8 mouse cellular contexts compared by ENCODE assay signal in the genomic region with DNA sequence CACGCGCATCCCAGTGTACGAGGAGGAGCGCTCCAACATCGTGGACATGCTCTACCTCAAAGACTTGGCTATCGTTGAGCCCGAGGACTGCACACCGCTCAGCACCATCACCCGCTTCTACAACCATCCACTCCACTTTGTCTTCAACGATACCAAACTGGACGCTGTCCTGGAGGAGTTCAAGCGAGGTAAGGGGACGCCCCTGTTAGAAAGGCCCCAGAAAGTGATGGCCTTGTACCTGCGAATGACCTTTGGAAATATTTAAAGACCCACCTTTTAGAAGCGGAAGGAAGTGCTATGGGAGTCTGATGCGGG. TPM values are rescaled to one million over a fixed set of nuclear protein-coding genes. Genes with fewer than 3 reads are reported as not detected.
DNase-seq lines count a peak whose midpoint lies in the region; ATAC-seq and TF ChIP-seq lines count a peak whose summit lies in the region.

No protein-coding gene starts in this region.

- peaks cover 6% of the 10 kb centered on the region for H3K4me1 ChIP-seq in spleen, adult 2 months (ENCODE audit: control insufficient read depth, insufficient read depth, insufficient read length)
- H3K4me1 ChIP-seq in limb, embryonic 14.5 days (ENCODE audit: control insufficient read depth, insufficient read depth, low read length) = peaks cover 19% of the 10 kb centered on the region
- peaks cover 18% of the 10 kb centered on the region for H3K4me1 ChIP-seq in stomach, embryonic 15.5 days

- peak overlapping the region; percentile 89 for H3K4me3 ChIP-seq in spleen, adult 2 months (ENCODE audit: extremely low read depth, insufficient read depth, insufficient read length)
- H3K4me3 ChIP-seq in limb, embryonic 14.5 days (replicated peaks; ENCODE audit: low read length) = peak overlapping the region; percentile 94
- peak overlapping the region; percentile 79 for H3K4me3 ChIP-seq in stomach, embryonic 15.5 days (replicated peaks)

- H3K27ac ChIP-seq in spleen, adult 2 months (ENCODE audit: insufficient read depth, low read length) = no peak overlapping the region
- peak overlapping the region; percentile 99 for H3K27ac ChIP-seq in limb, embryonic 14.5 days (replicated peaks; ENCODE audit: low read depth, low read length)
- H3K27ac ChIP-seq in stomach, embryonic 15.5 days = peak overlapping the region; percentile 97

- no peaks in the 10 kb centered on the region for H3K36me3 ChIP-seq in spleen, adult 2 months (ENCODE audit: control insufficient read depth, insufficient read depth, low read length)
- H3K36me3 ChIP-seq in limb, embryonic 14.5 days (ENCODE audit: control insufficient read depth, insufficient read depth, low read length) = peaks cover 18% of the 10 kb centered on the region; the same call in 1 of the 2 replicates
- 0 out of 2 replicates have a peak, but pooled peaks cover 7% of the 10 kb centered on the region for H3K36me3 ChIP-seq in stomach, embryonic 15.5 days

- no peaks in the 10 kb centered on the region for H3K27me3 ChIP-seq in spleen, adult 2 months (ENCODE audit: control insufficient read depth, insufficient read depth, low read length)
- H3K27me3 ChIP-seq in limb, embryonic 14.5 days (ENCODE audit: control insufficient read depth, insufficient read depth, low read length) = no peaks in the 10 kb centered on the region
- H3K27me3 ChIP-seq in stomach, embryonic 15.5 days (replicated peaks) = no peaks in the 10 kb centered on the region

- peak overlapping the region; percentile 93 for H3K4me2 ChIP-seq in limb, embryonic 14.5 days (replicated peaks; ENCODE audit: low read depth, low read length, severe bottlenecking)
- H3K4me2 ChIP-seq in stomach, embryonic 15.5 days = peak overlapping the region; percentile 89

- ATAC-seq in frontal cortex, adult (ENCODE audit: low TSS enrichment) = 0 out of 2 replicates have a peak, but pooled peaks have one; percentile 4
- no peak for ATAC-seq in limb, embryonic 14.5 days (ENCODE audit: low FRiP score, low read depth)
- ATAC-seq in stomach, embryonic 15.5 days (ENCODE audit: insufficient read depth, low FRiP score, low read depth) = no peak
- no peak for ATAC-seq in CD4-positive, CD25-positive, alpha-beta regulatory T cell, adult 4 months

- no peak for TF ChIP-seq POLR2A in spleen, adult 2 months (IDR thresholded peaks at IDR 0.05; ENCODE audit: low read depth, low read length)
- no peak for TF ChIP-seq POLR2A in limb, embryonic 14.5 days (IDR thresholded peaks at IDR 0.05; ENCODE audit: borderline replicate concordance, extremely low read depth, insufficient read depth, insufficient read length)

- 7% methylated on average over 16 of the region's 16 CpGs for WGBS in spleen, adult 2 months
- WGBS in limb, embryonic 14.5 days = 1% methylated on average over 16 of the region's 16 CpGs
- WGBS in stomach, embryonic 15.5 days = 1% methylated on average over 16 of the region's 16 CpGs

- TF ChIP-seq CTCF in spleen, adult 2 months (IDR thresholded peaks at IDR 0.05; ENCODE audit: extremely low read depth, insufficient read depth, insufficient read length, insufficient replicate concordance) = no peak

- no peaks in the 10 kb centered on the region for H3K9me3 ChIP-seq in limb, embryonic 14.5 days (ENCODE audit: control insufficient read depth, low read length)
- H3K9me3 ChIP-seq in stomach, embryonic 15.5 days = no peaks in the 10 kb centered on the region

- peak overlapping the region; percentile 84 for H3K9ac ChIP-seq in limb, embryonic 14.5 days (ENCODE audit: low read depth, low read length, severe bottlenecking)
- H3K9ac ChIP-seq in stomach, embryonic 15.5 days = peak overlapping the region; percentile 44; the same call in 1 of the 2 replicates

- no peak for DNase-seq in frontal cortex, postnatal 25 days (ENCODE audit: low spot score in 2 of 2)
- DNase-seq in spleen, adult 2 months (ENCODE audit: low read depth in 1 of 2, low spot score in 2 of 2) = no peak
- no peak for DNase-seq in spleen, postnatal 10 days (ENCODE audit: low spot score in 2 of 2)
- DNase-seq in limb, embryonic 14.5 days (ENCODE audit: low spot score) = no peak
- no peak for DNase-seq in layer of hippocampus, adult 9-11 months

RNA-seq across cellular contexts. Expression of gene Cnnm3, which starts 1.3 kb away (rescaled TPM):
- polyA plus RNA-seq in spleen, adult 2 months (2012; rRNA removed) = 18.4 and 24.1 TPM in 2 replicates
- polyA plus RNA-seq in limb, embryonic 14.5 days (2012; rRNA removed) = 22.5 and 25.9 TPM in 2 replicates
- 6.4 and 6.8 TPM in 2 replicates for polyA plus RNA-seq in limb, embryonic 14.5 days (2014; fragmentation: Nextera tagmentation; extraction: Ambion mirVana)
- polyA plus RNA-seq in stomach, embryonic 15.5 days (2015; fragmentation: Nextera tagmentation; extraction: Ambion mirVana) = 3.6 and 4.3 TPM in 2 replicates
- 1 to 10 TPM; 7.5 to 7.6 TPM for polyA plus RNA-seq in CD4-positive, CD25-positive, alpha-beta regulatory T cell, adult 4 months (2017; shearing (Covaris generic))

RNA-seq across cellular contexts. Expression of gene Ankrd23, which starts 23.8 kb away (rescaled TPM):
- 16.6 and 17.7 TPM in 2 replicates for polyA plus RNA-seq in spleen, adult 2 months (2012; rRNA removed)
- polyA plus RNA-seq in limb, embryonic 14.5 days (2012; rRNA removed) = 27.4 and 32.8 TPM in 2 replicates
- 9.9 and 11.6 TPM in 2 replicates for polyA plus RNA-seq in limb, embryonic 14.5 days (2014; fragmentation: Nextera tagmentation; extraction: Ambion mirVana)
- 19.5 and 20.5 TPM in 2 replicates for polyA plus RNA-seq in stomach, embryonic 15.5 days (2015; fragmentation: Nextera tagmentation; extraction: Ambion mirVana)
- polyA plus RNA-seq in CD4-positive, CD25-positive, alpha-beta regulatory T cell, adult 4 months (2017; shearing (Covaris generic)) = 100 to 1,000 TPM in 1 of 2 experiments, 10 to 100 TPM in 1; 39.3 to 112 TPM

RNA-seq across cellular contexts. Expression of gene Gm42417, which starts 26.3 kb away (rescaled TPM):
- not detected in 2 replicates for polyA plus RNA-seq in spleen, adult 2 months (2012; rRNA removed)
- 0.47 TPM in 1 of 2 replicates, not detected in the other for polyA plus RNA-seq in limb, embryonic 14.5 days (2012; rRNA removed)
- polyA plus RNA-seq in limb, embryonic 14.5 days (2014; fragmentation: Nextera tagmentation; extraction: Ambion mirVana) = not detected in 2 replicates
- polyA plus RNA-seq in stomach, embryonic 15.5 days (2015; fragmentation: Nextera tagmentation; extraction: Ambion mirVana) = not detected in 2 replicates
- polyA plus RNA-seq in CD4-positive, CD25-positive, alpha-beta regulatory T cell, adult 4 months (2017; shearing (Covaris generic)) = 1 to 10 TPM in 1 of 2 experiments, not detected in 1; 2.3 TPM

RNA-seq across cellular contexts. Expression of gene Ankrd39, which starts 34.3 kb away (rescaled TPM):
- polyA plus RNA-seq in spleen, adult 2 months (2012; rRNA removed) = 22.2 and 26.0 TPM in 2 replicates
- 22.4 and 26.2 TPM in 2 replicates for polyA plus RNA-seq in limb, embryonic 14.5 days (2012; rRNA removed)
- polyA plus RNA-seq in limb, embryonic 14.5 days (2014; fragmentation: Nextera tagmentation; extraction: Ambion mirVana) = 22.5 and 22.9 TPM in 2 replicates
- polyA plus RNA-seq in stomach, embryonic 15.5 days (2015; fragmentation: Nextera tagmentation; extraction: Ambion mirVana) = 24.9 and 27.2 TPM in 2 replicates
- polyA plus RNA-seq in CD4-positive, CD25-positive, alpha-beta regulatory T cell, adult 4 months (2017; shearing (Covaris generic)) = 10 to 100 TPM; 19.4 to 23.9 TPM

RNA-seq across cellular contexts. Expression of gene Cnnm4, which starts 41.5 kb away (rescaled TPM):
- polyA plus RNA-seq in spleen, adult 2 months (2012; rRNA removed) = 5.6 and 5.7 TPM in 2 replicates
- polyA plus RNA-seq in limb, embryonic 14.5 days (2012; rRNA removed) = 7.3 and 9.4 TPM in 2 replicates
- polyA plus RNA-seq in limb, embryonic 14.5 days (2014; fragmentation: Nextera tagmentation; extraction: Ambion mirVana) = 13.1 and 15.1 TPM in 2 replicates
- polyA plus RNA-seq in stomach, embryonic 15.5 days (2015; fragmentation: Nextera tagmentation; extraction: Ambion mirVana) = 17.7 and 17.9 TPM in 2 replicates
- 10 to 100 TPM; 12.3 to 19.6 TPM for polyA plus RNA-seq in CD4-positive, CD25-positive, alpha-beta regulatory T cell, adult 4 months (2017; shearing (Covaris generic))
